Mouse (Mus musculus): Measurements from ENCODE around the gene Atp5f1. TPM values are rescaled to one million over a fixed set of nuclear protein-coding genes. Genes with fewer than 3 reads are reported as not detected.
"Not testable (repeated sequence)": the region's sequence is repeated elsewhere in the genome, so short reads cannot be mapped to it uniquely, and the experiment has no call there.

Gene Atp5f1
- polyA plus RNA-seq, 1 experiment, result 81.7 TPM

GRCm38 (mm10) chr3:105932240-105933071, 27.4 kb downstream of the Atp5f1 start, which contains the start of gene I830077J02Rik:
Gene I830077J02Rik (minus strand): TSS chr3:105932664.
- no peak for TF ChIP-seq CTCF (IDR thresholded peaks at IDR 0.05; ENCODE audit: insufficient read depth, low read length)
- TF ChIP-seq POLR2A (IDR thresholded peaks at IDR 0.05; ENCODE audit: borderline replicate concordance, extremely low read depth, low read depth, low read length), result no peak
- 52% methylated on average over 8 of the region's 8 CpGs for WGBS
- Histone ChIP-seq H3K4me3 (replicated peaks; ENCODE audit: extremely low read depth, low read depth, low read length) (no peak within 1 kb of the TSS), H3K4me1 (ENCODE audit: control insufficient read depth, insufficient read depth, low read length) (peaks cover 4% of the 10 kb centered on the region; the same call in 1 of the 2 replicates)
- no peak for DNase-seq

- 85% methylated on average over 2 of the region's 2 CpGs for WGBS
- DNase-seq, result no peak
- Histone ChIP-seq H3K4me1 (ENCODE audit: control insufficient read depth, insufficient read depth, low read length) (peaks cover 4% of the 10 kb centered on the region; the same call in 1 of the 2 replicates), H3K4me3 (replicated peaks; ENCODE audit: extremely low read depth, low read depth, low read length) (no peak overlapping the region)
- no peak for TF ChIP-seq POLR2A (IDR thresholded peaks at IDR 0.05; ENCODE audit: borderline replicate concordance, extremely low read depth, low read depth, low read length)
- TF ChIP-seq CTCF (IDR thresholded peaks at IDR 0.05; ENCODE audit: insufficient read depth, low read length), result no peak
These were observed 28.8 kb downstream of the Atp5f1 start for GRCm38 (mm10) chr3:105931095-105931494.

GRCm38 (mm10) chr3:105929821-105930220, 30.1 kb downstream of the Atp5f1 start:
- TF ChIP-seq POLR2A (IDR thresholded peaks at IDR 0.05; ENCODE audit: borderline replicate concordance, extremely low read depth, low read depth, low read length) (no peak), CTCF (IDR thresholded peaks at IDR 0.05; ENCODE audit: insufficient read depth, low read length) (no peak)

GRCm38 (mm10) chr3:105928781-105929180, 31.1 kb downstream of the Atp5f1 start:
- WGBS, result 80% methylated on average over 6 of the region's 6 CpGs
- Histone ChIP-seq H3K4me1 (ENCODE audit: control insufficient read depth, insufficient read depth, low read length) (no peaks in the 10 kb centered on the region; the same call in 1 of the 2 replicates), H3K4me3 (replicated peaks; ENCODE audit: extremely low read depth, low read depth, low read length) (no peak overlapping the region)
- TF ChIP-seq POLR2A (IDR thresholded peaks at IDR 0.05; ENCODE audit: borderline replicate concordance, extremely low read depth, low read depth, low read length), result no peak
- TF ChIP-seq CTCF (IDR thresholded peaks at IDR 0.05; ENCODE audit: insufficient read depth, low read length), result no peak
- no peak for DNase-seq

More at GRCm38 (mm10) chr3:105929821-105930220, 30.1 kb downstream of the Atp5f1 start:
- 60% methylated on average over 7 of the region's 7 CpGs for WGBS
- Histone ChIP-seq H3K4me3 (replicated peaks; ENCODE audit: extremely low read depth, low read depth, low read length) (no peak overlapping the region), H3K4me1 (ENCODE audit: control insufficient read depth, insufficient read depth, low read length) (no peaks in the 10 kb centered on the region; the same call in 1 of the 2 replicates)
- no peak for DNase-seq

- no peak overlapping the region for H3K4me3 ChIP-seq (replicated peaks; ENCODE audit: extremely low read depth, low read depth, low read length)
- no peak for DNase-seq
- no peaks in the 10 kb centered on the region; the same call in 1 of the 2 replicates for H3K4me1 ChIP-seq (ENCODE audit: control insufficient read depth, insufficient read depth, low read length)
- WGBS, result 79% methylated on average over 3 of the region's 3 CpGs
- TF ChIP-seq CTCF (IDR thresholded peaks at IDR 0.05; ENCODE audit: insufficient read depth, low read length), result no peak
- no peak for TF ChIP-seq POLR2A (IDR thresholded peaks at IDR 0.05; ENCODE audit: borderline replicate concordance, extremely low read depth, low read depth, low read length)
These were observed 31.7 kb downstream of the Atp5f1 start for GRCm38 (mm10) chr3:105928195-105928569.

GRCm38 (mm10) chr3:105927561-105928194, 32.2 kb downstream of the Atp5f1 start:
- TF ChIP-seq POLR2A (IDR thresholded peaks at IDR 0.05; ENCODE audit: borderline replicate concordance, extremely low read depth, low read depth, low read length), result no peak
- no peak for TF ChIP-seq CTCF (IDR thresholded peaks at IDR 0.05; ENCODE audit: insufficient read depth, low read length)
- 84% methylated on average over 7 of the region's 7 CpGs for WGBS
- no peaks in the 10 kb centered on the region; the same call in 1 of the 2 replicates for H3K4me1 ChIP-seq (ENCODE audit: control insufficient read depth, insufficient read depth, low read length)
- no peak for DNase-seq
- no peak overlapping the region for H3K4me3 ChIP-seq (replicated peaks; ENCODE audit: extremely low read depth, low read depth, low read length)

GRCm38 (mm10) chr3:105924616-105925015, 35.3 kb downstream of the Atp5f1 start:
- H3K4me1 ChIP-seq (ENCODE audit: control insufficient read depth, insufficient read depth, low read length), result no peaks in the 10 kb centered on the region
- DNase-seq, result no peak

GRCm38 (mm10) chr3:105921959-105922358, 37.9 kb downstream of the Atp5f1 start:
- Histone ChIP-seq H3K4me1 (ENCODE audit: control insufficient read depth, insufficient read depth, low read length) (no peaks in the 10 kb centered on the region; the same call in 1 of the 2 replicates), H3K4me3 (replicated peaks; ENCODE audit: extremely low read depth, low read depth, low read length) (no peak overlapping the region)
- 65% methylated on average over 2 of the region's 2 CpGs for WGBS
- DNase-seq, result no peak
- no peak for TF ChIP-seq POLR2A (IDR thresholded peaks at IDR 0.05; ENCODE audit: borderline replicate concordance, extremely low read depth, low read depth, low read length)
- TF ChIP-seq CTCF (IDR thresholded peaks at IDR 0.05; ENCODE audit: insufficient read depth, low read length), result no peak

More at GRCm38 (mm10) chr3:105924616-105925015, 35.3 kb downstream of the Atp5f1 start:
- no peak for TF ChIP-seq POLR2A (IDR thresholded peaks at IDR 0.05; ENCODE audit: borderline replicate concordance, extremely low read depth, low read depth, low read length)
- TF ChIP-seq CTCF (IDR thresholded peaks at IDR 0.05; ENCODE audit: insufficient read depth, low read length), result no peak
- WGBS, result 80% methylated on average over 9 of the region's 9 CpGs
- no peak overlapping the region for H3K4me3 ChIP-seq (replicated peaks; ENCODE audit: extremely low read depth, low read depth, low read length)

- not testable (repeated sequence) for H3K4me3 ChIP-seq (replicated peaks; ENCODE audit: extremely low read depth, low read depth, low read length); DNase-seq
These were observed 39.2 kb downstream of the Atp5f1 start for GRCm38 (mm10) chr3:105920743-105921142.

More at GRCm38 (mm10) chr3:105920743-105921142, 39.2 kb downstream of the Atp5f1 start:
- not testable (repeated sequence) for H3K4me1 ChIP-seq (ENCODE audit: control insufficient read depth, insufficient read depth, low read length)
